Mouse (Mus musculus) left cerebral cortex, adult 11 months (tissue): ENCODE measurements around the gene Crebrf.
A peak's percentile ranks its signal among the peaks of the same experiment; 100 is the strongest.

Source experiments
- DNase-seq: peaks from one replicate; pipeline ENCODE4 v3.0.0; 2022; ENCODE audit warnings: low spot score

Gene Crebrf

DNA sequence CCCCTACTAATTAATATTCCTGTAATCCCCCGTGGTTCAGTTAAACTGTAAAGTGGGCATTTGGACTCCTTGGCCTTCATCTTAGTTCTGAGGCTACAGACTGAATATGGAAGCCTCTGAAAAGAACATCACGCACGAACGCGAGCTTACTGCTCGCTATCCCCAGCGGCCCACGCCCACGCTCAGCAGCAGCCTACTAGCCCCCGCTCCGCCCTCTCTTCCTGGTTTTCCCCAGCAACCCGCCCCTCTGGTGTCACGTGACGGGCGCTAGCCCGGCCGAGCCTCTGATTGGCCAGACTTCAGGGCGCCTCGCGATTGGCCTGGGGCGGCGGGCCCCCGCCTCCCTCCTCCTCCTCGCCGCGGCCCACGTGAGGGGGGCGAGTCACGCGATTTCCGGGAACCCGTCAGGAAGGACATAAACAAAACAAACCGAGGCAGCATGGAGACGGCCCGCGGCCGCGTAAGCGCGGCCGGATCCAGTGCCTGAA lies at the start of gene Crebrf:
Gene Crebrf (plus strand): TSS at position 380 of the 488 bp plus-strand sequence.
- peak; percentile 98 for DNase-seq

DNA sequence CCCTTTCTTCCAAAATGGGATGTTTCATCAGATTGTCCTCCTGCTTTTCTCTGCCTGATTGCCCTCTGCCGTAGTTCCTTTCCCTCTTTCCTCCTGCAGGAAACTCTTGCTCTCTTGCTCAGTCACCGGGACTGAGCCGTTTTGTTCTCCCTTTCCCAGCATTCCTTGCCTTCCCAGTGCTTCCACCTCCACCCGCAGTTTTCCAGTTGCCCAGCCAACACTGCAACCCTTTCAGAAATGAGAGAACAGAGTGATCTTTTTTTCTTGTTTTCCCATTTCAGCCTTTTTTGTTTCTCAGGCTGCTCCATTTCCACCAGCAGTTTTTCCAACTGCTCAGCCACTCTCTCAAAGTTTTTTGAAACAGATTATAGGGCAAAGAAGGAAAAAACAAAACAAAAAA lies 44.2 kb upstream of the Crebrf start:
- no peak for DNase-seq

- no peak for DNase-seq
Observed at GRCm38 (mm10) chr17:26675845-26676244, 39.6 kb upstream of the Crebrf start.

DNA sequence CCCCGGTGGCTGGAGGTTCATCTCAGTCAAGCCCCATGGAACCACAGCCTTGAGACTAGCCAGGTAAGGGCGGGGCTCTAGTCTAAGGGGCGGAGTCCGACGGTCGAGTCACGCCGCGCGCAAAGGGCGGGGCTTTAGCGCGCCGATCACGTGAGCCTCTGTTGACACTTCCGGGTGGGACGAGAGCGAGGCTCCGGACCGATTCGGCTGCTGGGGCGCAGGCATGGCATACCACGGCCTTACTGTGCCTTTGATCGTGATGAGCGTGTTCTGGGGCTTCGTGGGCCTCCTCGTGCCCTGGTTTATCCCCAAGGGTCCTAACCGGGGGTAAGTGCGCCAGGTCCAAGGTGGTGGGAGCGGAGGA lies 39.2 kb upstream of the Crebrf start:
- DNase-seq, result peak; percentile 88

DNA sequence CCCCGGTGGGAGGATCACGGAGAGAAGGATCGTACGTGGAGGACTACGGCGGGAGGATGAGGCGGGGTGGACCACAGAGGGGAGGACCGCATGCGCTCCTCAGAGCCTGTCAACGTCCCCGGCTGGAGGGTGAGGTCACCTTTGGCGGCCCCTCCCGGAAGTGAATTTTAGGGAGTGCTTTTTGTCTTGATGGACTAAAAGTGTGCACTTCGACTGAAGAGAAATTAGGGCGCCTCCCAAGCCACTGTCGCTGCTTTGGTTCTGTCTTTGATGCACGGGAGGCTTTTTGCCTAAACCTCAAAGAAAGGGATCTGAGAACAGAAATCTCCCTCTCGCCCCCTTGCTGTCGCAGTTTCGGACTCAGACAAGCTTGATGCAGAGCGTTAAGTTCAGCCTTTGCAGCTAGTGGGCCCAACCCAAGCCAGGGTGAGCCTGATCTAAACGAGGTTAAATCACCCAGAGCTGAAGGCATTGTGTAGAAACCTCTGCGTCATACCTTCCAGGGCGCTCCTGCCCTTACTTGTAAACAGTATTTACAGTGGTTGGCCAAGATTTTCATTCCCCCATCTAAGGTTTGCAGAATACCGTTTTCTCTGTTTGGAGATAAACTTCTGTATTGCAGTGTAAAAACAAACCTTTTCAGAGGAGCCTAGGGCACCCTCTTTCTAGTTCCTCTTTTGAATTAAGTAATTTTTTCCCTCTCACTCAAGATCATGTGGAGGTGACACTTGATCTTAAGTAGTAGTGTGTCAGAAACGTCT lies 38.7 kb upstream of the Crebrf start:
- DNase-seq, result peak; percentile 51

- DNase-seq, result no peak
Observed at GRCm38 (mm10) chr17:26677711-26678637, 37.5 kb upstream of the Crebrf start.

DNA sequence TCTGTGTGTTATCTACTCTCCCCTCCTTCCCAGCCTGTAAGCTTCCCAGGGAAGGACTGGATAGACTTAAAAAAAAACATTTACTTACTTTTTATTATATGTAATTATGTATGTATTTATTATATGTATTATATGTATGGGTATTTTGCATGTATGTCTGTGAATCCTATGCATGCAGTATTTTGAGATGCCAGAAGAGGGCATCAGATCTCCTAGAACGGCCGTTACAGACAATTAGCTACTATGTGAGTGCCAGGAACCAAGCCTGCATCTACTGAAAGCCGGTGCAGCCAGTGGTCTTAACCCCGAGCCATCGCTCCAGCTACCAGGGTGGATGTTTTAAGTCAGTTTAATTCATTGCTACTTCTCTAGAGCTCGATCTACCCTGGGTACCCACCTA lies 34.2 kb upstream of the Crebrf start:
- no peak for DNase-seq

DNA sequence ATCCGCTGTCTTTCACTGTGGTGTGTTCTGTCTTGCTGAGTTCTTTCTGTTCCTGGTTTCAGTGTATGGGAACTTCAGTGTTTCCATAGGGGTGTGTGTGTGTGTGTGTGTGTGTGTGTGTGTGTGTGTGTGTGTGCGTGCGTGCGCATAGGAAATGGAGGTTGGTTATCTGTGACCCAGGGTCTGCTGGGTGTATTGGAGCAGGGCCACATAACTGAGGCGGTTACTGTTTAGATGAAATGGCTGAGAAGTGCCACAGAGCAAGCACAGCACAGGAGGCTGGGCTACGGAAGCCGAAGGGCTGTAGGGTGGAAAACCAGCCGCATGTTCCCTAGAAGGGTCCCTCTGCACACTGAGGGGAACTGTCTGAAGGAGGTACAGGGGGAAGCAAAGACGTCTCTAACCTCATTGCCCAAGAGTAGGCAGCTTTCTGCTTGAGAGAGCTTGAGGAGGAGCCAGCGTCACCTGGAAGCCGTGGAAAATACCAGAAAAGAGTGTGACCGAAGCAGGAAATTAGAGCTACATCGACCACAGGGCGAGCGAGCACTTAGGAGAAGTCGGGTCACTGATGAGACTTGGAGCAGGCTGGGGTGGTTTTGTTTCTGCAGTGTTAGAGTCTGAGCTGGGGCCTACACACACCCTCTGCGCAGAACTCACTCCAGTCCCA lies 29.0 kb upstream of the Crebrf start:
- no peak for DNase-seq

DNA sequence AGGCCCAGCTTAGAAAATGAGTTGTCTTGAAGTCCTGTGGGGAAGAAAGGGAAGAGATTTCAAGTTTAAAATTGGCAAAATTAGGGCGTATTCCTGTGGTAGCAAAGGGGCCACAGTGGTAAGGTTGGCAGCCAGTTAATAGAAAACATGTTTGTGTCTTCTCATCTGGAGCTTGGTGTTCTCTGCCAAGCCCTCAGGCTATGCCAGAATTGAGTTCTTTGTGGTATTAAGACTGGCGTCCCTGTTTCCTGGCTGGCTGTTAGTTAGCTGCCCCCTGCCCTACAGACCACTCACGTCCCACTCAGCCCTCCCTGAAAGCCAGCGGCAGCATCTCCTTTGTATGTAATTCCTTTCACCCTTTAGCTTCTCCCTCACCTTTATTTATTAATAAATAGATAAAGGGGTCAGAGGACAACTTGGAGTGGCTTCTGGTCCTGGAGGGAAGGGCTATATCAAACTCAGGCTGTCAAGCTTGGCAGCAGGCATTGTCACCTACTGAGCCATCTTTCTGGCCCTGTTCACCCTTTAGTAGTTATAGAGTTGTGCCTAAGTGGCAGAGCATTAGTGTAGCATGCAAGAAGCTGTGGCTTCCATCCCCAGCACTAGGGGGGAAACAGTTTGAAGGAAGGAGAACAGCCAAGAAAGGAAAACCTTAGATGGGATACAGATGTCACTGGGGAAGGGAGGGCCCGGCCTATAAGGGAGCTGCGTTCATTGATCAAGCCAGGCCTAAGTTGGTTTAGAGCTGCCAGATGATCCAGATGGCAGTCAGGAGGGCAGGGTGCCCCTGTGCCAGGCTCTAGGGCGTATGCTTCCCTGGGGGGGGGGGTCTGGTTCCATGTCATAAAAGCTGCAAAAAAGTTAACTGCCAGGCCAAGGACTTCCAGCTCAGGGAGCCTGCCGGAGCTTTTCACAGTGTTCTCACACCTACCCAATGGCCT lies 26.4 kb upstream of the Crebrf start:
- DNase-seq, result no peak

- no peak for DNase-seq
Observed at GRCm38 (mm10) chr17:26689810-26690209, 25.6 kb upstream of the Crebrf start.

DNA sequence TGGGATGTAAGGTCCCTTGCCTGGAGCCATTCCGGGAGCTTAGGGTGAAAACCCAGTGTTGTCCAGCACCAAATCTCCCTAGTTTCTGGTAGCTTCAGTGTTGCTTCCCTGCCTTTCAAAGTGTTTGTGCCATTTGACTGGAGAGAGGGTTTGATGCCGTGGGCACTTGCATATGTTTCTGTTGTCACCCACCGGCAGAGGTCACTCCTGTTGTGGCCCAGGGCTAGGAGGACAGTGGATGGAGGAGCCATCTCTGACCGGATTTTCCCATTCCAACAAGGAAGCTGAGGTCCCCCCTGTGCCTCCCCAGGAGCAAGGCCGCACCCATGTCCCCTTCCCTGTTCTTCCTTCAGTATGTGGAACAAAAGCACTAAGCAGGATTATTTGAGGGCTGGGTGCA lies 25.2 kb upstream of the Crebrf start:
- DNase-seq, result no peak

GRCm38 (mm10) chr17:26691110-26691509 lies 24.3 kb upstream of the Crebrf start:
- DNase-seq, result no peak

GRCm38 (mm10) chr17:26693424-26693823 lies 22.0 kb upstream of the Crebrf start:
- DNase-seq, result no peak

- DNase-seq, result no peak
Observed at GRCm38 (mm10) chr17:26694171-26694570, 21.3 kb upstream of the Crebrf start.

- no peak for DNase-seq
Observed at GRCm38 (mm10) chr17:26695193-26695592, 20.3 kb upstream of the Crebrf start.

DNA sequence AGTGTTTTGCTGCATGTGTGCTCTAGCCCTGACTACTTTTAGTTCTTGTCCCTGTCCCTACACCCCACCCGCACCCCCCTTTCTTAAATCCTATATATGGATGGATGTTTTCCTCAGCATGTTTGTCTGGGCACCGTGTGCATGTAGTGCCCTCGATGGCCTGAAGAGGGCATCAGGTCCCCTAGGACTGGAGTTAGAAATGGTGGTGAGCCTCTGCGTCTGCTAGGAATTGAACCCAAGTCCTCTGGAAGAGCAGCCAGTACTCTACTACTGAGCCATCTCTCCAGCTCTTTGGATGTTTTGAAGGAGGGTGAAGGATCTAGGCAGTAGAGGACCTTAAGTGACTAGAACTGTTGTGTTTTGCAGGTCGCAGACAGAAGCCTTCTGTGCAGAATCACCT lies 16.6 kb upstream of the Crebrf start:
- DNase-seq, result no peak

DNA sequence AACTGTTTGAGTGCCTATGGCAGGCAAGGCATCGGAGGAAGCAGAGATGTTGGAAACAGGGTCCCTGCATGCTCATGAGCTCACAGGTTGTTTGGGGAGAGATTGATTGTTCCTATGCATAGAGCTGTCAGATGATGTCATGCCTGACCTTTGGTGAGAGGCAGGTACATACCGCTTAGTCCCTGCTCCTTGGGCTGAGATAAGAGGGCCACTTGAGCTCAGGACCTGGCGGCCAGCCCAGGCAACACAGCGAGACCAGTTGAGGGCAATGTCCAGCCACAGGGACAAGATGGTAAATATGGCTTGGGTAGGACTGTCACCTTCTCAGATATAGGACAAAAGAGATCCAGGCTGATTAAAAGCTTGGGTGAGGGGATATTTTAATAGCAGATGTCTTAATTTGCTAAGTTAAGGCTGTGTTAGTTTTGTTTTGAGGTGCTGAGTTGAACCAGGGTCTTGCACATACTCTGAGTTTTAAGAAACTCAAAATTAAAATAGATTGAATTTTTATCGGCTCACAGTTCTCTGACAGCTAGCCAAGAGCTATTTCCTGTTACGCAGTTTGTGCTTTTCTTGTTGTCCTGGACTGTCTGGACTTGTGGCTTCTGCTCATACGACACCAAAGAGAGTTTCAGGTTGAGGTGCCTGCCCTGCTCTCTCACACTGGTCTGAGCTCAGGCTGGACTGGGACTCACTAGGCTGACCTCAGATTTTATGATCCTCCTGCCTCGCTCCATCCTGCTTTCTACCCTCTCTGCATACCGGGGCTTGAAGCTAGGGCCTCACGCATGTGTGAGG lies 15.4 kb upstream of the Crebrf start:
- DNase-seq, result no peak

- DNase-seq, result no peak
Observed at GRCm38 (mm10) chr17:26701565-26701964, 13.9 kb upstream of the Crebrf start.

DNA sequence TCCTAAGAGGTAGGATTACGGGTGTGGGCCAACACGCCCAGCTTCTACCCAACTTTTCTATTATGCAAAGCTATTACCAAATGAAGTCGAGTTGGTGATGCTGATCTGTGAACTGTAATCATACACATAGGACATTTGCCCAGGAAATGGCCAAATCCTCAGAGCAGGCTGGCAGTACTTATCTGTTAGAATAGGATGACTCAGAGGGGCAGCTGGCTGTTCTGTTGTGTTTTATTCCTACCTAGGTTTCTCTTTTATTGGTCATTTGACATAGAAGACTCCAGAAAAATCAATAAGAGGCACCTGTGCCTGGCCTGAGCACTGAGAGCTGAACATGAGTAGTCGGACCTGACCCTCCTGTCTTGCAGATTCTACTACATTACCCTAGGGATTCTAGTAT lies 12.8 kb upstream of the Crebrf start:
- no peak for DNase-seq

DNA sequence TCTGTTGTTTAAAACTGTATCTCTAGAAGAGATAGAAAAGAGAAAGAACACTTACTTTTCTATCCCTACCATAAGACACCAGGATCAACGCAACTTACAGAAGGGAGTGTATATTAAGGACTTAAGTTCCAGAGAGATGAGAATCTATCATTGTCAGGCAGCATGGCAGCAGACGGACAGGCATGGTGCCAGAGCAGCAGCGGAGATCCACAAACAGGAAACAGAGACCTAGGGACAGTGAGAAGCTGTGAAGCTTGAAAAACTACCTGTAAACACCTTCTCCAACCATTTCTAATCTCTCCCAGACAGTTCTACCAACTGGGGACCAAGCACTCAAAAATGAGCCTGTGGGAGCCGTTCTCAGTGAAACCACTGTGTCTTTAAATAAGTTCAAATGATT lies 11.8 kb upstream of the Crebrf start:
- no peak for DNase-seq
